Mouse (Mus musculus) liver, embryonic 15.5 days (tissue): ENCODE measurements around the gene Ogdh. TPM values are rescaled to one million over a fixed set of nuclear protein-coding genes. Genes with fewer than 3 reads are reported as not detected.

ENCODE experiments used
- ATAC-seq: fragments of 200-750 bp; cut with Nextera tagmentation; 2 replicates; pipeline ENCODE4 v1.8.0; 2017; ENCODE audit warnings: moderate number of reproducible peaks, mild to moderate bottlenecking, moderate library complexity; ENCODE audit not compliant: insufficient read depth
- H3K27ac ChIP-seq: fragments of 300-500 bp; sonication (generic); replicated peaks from 2 replicates; pipeline ENCODE4 v1.5.1; 2015; ENCODE audit warnings: mild to moderate bottlenecking, inconsistent platforms
- H3K27me3 ChIP-seq: fragments of 300-500 bp; sonication (generic); 2 replicates; pipeline ENCODE4 v1.6.1; 2015; ENCODE audit warnings: mild to moderate bottlenecking, inconsistent platforms
- H3K36me3 ChIP-seq: fragments of 300-500 bp; sonication (generic); replicated peaks from 2 replicates; pipeline ENCODE4 v1.6.1; 2015; ENCODE audit warnings: moderate library complexity, mild to moderate bottlenecking, inconsistent platforms
- H3K4me1 ChIP-seq: fragments of 300-500 bp; sonication (generic); replicated peaks from 2 replicates; pipeline ENCODE4 v1.6.1; 2015; ENCODE audit warnings: inconsistent platforms
- H3K4me2 ChIP-seq: fragments of 300-500 bp; sonication (generic); 2 replicates; pipeline ENCODE4 v1.6.1; 2015; ENCODE audit warnings: moderate library complexity, mild to moderate bottlenecking, inconsistent platforms
- H3K4me3 ChIP-seq: fragments of 300-500 bp; sonication (generic); replicated peaks from 2 replicates; pipeline ENCODE4 v1.5.1; 2015; ENCODE audit warnings: mild to moderate bottlenecking, inconsistent platforms
- H3K9ac ChIP-seq: fragments of 300-500 bp; sonication (generic); 2 replicates; pipeline ENCODE4 v1.6.1; 2015; ENCODE audit warnings: moderate library complexity, mild to moderate bottlenecking, inconsistent platforms
- H3K9me3 ChIP-seq: fragments of 300-500 bp; sonication (generic); replicated peaks from 2 replicates; pipeline ENCODE4 v1.6.1; 2016; ENCODE audit warnings: inconsistent platforms
- WGBS: fragments of 180-500 bp; shearing (Covaris S2); methylation state at CpG from one replicate; pipeline ENCODE4 v1.1.7; 2015; ENCODE audit warnings: mixed read lengths; ENCODE audit not compliant: insufficient replicate concordance; 5-methylcytosine and 5-hydroxymethylcytosine counted together
- polyA plus RNA-seq: library from polyadenylated mRNA; unstranded; fragments of >200 nt; fragmentation: Nextera tagmentation; extraction: Ambion mirVana; gene quantifications from 2 replicates; pipeline ENCODE4 v1.2.1, GENCODE M21; 2015

Gene Ogdh
- polyA plus RNA-seq, 1 experiment from 2014 or later, result 89.7 TPM

DNA sequence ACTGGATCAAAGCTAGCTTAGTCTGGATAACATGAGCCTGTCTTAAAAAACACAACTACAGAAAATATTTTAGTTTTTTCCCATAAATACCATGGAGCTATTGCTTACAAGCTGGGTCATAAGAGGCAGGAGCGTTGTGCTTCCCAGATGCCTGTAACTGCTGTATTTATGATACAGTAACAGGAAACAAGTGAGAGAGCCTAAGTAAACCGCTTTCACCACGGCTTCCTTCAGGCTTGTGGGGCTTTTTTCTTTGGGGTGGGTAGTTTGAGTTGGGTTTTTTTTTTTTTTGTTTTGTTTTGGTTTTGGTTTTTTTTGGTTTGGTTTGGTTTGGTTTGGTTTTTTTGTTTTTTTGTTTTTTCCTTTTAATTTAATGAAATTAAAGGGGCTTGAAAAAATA is 41.2 kb downstream of the Ogdh start:
- H3K9ac ChIP-seq, result no peak overlapping the region
- 27% methylated on average over 3 of the region's 3 CpGs for WGBS
- H3K4me3 ChIP-seq, result no peak overlapping the region
- no peak overlapping the region for H3K4me2 ChIP-seq
- no peaks in the 10 kb centered on the region for H3K9me3 ChIP-seq
- H3K36me3 ChIP-seq, result peaks cover 79% of the 10 kb centered on the region
- no peak for ATAC-seq
- H3K27me3 ChIP-seq, result no peaks in the 10 kb centered on the region
- H3K4me1 ChIP-seq, result peaks cover 5% of the 10 kb centered on the region; the same call in 1 of the 2 replicates
- H3K27ac ChIP-seq, result no peak overlapping the region

DNA sequence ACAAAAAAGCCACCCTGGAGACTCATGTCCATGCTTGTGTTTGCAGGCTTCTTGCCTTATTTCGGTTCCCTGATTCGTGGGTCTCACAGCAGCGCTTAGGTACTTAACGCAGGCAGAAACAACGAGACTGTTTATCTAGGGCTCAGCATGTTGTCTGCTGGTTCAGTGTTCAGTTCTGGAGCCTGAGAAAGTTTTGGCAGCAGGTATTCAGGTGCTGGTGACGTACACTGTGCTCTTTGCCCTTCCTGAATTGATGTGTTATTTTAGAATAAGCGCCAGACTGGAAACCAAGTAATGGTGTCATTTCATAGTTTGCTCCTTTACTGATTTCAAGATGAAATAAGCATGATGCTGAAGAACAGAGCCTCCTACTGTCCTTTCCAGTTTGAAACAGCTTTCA is 42.0 kb downstream of the Ogdh start:
- 84% methylated on average over 7 of the region's 7 CpGs for WGBS
- ATAC-seq, result no peak

DNA sequence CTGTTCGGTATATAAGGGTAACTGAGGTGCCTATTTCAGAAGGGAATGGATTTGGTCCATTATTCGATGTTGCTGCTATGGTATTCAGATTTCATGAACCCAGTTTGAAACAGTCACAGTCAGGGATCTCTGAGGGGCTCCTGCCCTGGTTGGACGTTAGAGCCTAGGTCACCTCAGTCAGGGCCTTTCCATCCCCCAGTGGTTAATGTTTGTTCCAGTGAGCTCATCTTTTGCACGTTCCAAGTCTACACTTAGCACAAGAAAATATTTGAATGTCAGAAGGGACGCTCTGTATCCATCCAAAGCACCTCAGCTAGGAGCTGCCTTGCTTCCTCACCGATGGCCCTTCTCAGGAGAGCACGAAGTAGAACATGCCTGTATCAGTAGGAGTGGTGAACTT is 43.9 kb downstream of the Ogdh start:
- H3K4me1 ChIP-seq, result peaks cover 5% of the 10 kb centered on the region; the same call in 1 of the 2 replicates
- peaks cover 87% of the 10 kb centered on the region for H3K36me3 ChIP-seq
- no peak for ATAC-seq
- no peak overlapping the region for H3K9ac ChIP-seq
- no peaks in the 10 kb centered on the region for H3K27me3 ChIP-seq
- no peak overlapping the region for H3K27ac ChIP-seq
- no peaks in the 10 kb centered on the region for H3K9me3 ChIP-seq
- no peak overlapping the region for H3K4me2 ChIP-seq
- WGBS, result 84% methylated on average over 7 of the region's 7 CpGs
- H3K4me3 ChIP-seq, result no peak overlapping the region

More for the DNA sequence above, 42.0 kb downstream of the Ogdh start:
- H3K4me1 ChIP-seq, result peaks cover 5% of the 10 kb centered on the region; the same call in 1 of the 2 replicates
- peaks cover 83% of the 10 kb centered on the region for H3K36me3 ChIP-seq
- no peaks in the 10 kb centered on the region for H3K9me3 ChIP-seq
- no peak overlapping the region for H3K4me2 ChIP-seq
- no peak overlapping the region for H3K27ac ChIP-seq
- no peak overlapping the region for H3K4me3 ChIP-seq
- H3K27me3 ChIP-seq, result no peaks in the 10 kb centered on the region
- H3K9ac ChIP-seq, result no peak overlapping the region

DNA sequence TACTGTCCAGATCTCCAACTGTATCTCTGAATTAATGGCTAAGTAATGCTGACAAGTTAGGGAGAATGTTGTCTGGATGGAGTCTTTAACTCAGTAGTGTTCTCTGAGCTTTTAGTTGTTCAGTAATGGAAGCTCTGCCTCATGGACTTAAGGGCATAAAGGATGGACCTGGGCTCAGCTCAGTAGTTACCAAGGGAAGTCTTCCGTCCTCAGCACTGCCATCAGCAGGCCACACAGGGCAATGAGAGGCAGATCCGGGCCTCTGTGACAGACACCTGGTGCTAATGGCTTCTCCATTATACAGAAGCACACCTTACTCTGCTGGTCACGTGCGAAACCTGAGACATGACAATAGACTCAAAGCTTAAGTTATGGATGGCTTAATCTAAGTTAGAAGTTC is 45.3 kb downstream of the Ogdh start:
- H3K27ac ChIP-seq, result no peak overlapping the region
- H3K36me3 ChIP-seq, result peaks cover 90% of the 10 kb centered on the region
- no peak overlapping the region for H3K4me3 ChIP-seq
- H3K4me1 ChIP-seq, result peaks cover 5% of the 10 kb centered on the region; the same call in 1 of the 2 replicates
- no peak overlapping the region for H3K9ac ChIP-seq
- H3K4me2 ChIP-seq, result no peak overlapping the region
- WGBS, result 83% methylated on average over 4 of the region's 4 CpGs
- H3K27me3 ChIP-seq, result no peaks in the 10 kb centered on the region
- no peak for ATAC-seq
- no peaks in the 10 kb centered on the region for H3K9me3 ChIP-seq

DNA sequence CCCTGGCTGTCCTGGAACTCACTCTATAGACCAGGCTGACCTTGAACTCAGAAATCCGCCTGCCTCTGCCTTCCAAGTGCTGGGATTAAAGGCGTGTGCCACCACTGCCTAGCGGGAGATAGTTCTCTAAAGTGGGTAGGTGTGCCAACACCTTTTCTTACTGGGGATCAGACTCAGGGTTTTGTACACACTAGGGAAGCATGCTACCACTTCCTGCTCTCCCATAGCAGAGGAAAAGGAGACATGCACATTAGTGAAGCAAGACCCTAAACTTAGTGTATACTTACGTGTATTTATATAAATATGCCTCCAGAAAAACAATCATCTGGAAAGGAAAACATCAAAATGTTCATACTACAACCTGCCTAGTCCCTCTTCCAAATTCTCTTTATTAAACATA is 54.5 kb downstream of the Ogdh start:
- ATAC-seq, result no peak
- H3K27ac ChIP-seq, result no peak overlapping the region
- no peak overlapping the region for H3K4me2 ChIP-seq
- H3K27me3 ChIP-seq, result no peaks in the 10 kb centered on the region
- no peak overlapping the region for H3K4me3 ChIP-seq
- H3K36me3 ChIP-seq, result peaks cover 97% of the 10 kb centered on the region
- 87% methylated on average over 4 of the region's 4 CpGs for WGBS
- no peak overlapping the region for H3K9ac ChIP-seq
- H3K9me3 ChIP-seq, result no peaks in the 10 kb centered on the region
- no peaks in the 10 kb centered on the region for H3K4me1 ChIP-seq

DNA sequence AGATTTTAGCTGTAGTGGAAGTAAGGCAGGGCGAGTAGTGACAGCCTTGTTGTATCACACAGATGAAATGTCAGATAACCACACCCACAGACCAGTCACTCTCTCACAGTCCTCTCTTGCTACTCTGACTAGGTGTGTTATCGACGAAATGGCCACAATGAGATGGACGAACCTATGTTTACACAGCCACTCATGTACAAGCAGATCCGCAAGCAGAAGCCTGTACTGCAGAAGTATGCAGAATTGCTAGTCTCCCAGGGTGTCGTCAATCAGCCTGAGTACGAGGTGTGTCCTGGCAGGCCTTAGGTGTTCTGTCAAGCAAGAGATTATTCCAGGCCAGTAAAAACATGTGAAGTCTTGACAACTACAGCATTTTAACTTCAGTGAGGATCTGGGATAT is 55.5 kb downstream of the Ogdh start:
- 85% methylated on average over 7 of the region's 7 CpGs for WGBS
- no peak overlapping the region for H3K4me3 ChIP-seq
- no peak overlapping the region for H3K9ac ChIP-seq
- no peaks in the 10 kb centered on the region for H3K9me3 ChIP-seq
- no peak for ATAC-seq
- peaks cover 96% of the 10 kb centered on the region for H3K36me3 ChIP-seq
- no peak overlapping the region for H3K4me2 ChIP-seq
- H3K27me3 ChIP-seq, result no peaks in the 10 kb centered on the region
- H3K4me1 ChIP-seq, result no peaks in the 10 kb centered on the region
- no peak overlapping the region for H3K27ac ChIP-seq

DNA sequence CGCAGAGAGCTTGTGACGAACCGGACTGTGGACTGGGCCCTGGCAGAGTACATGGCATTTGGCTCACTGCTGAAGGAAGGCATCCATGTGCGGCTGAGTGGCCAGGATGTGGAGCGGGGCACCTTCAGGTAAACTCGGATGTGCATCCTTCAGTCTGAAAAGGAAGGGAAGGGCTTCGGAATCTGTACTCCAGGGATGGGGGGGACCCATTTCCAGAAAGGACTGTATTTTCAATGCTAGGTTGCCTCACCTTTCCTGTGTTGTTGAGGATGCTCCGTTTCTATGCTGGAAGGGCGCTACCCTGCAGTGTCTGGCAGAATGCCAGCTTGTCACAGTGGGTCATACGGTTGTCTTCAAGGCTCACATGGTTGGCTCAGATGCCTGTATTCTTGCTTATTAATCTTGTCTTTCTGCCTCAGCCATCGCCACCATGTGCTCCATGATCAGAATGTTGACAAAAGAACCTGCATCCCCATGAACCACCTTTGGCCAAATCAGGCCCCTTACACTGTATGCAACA is 57.3 kb downstream of the Ogdh start:
- 89% methylated on average over 11 of the region's 11 CpGs for WGBS
- no peaks in the 10 kb centered on the region for H3K4me1 ChIP-seq
- H3K9me3 ChIP-seq, result no peaks in the 10 kb centered on the region
- ATAC-seq, result no peak
- no peak overlapping the region for H3K9ac ChIP-seq
- H3K4me2 ChIP-seq, result no peak overlapping the region
- no peaks in the 10 kb centered on the region for H3K27me3 ChIP-seq
- H3K27ac ChIP-seq, result no peak overlapping the region
- H3K4me3 ChIP-seq, result no peak overlapping the region
- peaks cover 99% of the 10 kb centered on the region for H3K36me3 ChIP-seq

DNA sequence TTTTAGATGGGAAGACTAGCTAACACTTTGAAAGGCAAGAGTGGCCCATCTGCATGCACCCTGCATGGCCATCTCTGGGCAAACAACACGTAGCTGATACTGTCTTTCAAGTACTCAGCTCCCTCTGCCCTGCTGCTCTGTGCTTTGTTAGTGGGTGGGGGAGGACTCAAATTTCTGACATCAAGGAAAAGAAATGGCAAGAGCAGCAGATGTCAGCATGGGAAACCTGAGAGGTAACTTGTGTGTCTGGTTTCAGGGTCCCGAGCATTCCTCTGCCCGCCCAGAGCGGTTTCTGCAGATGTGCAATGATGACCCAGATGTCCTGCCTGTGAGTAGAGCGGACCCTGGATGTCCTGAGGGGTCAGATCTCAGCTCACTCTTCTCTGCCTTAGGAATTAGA is 58.2 kb downstream of the Ogdh start:
- no peak overlapping the region for H3K9ac ChIP-seq
- H3K27me3 ChIP-seq, result no peaks in the 10 kb centered on the region
- no peak for ATAC-seq
- peaks cover 99% of the 10 kb centered on the region for H3K36me3 ChIP-seq
- no peaks in the 10 kb centered on the region for H3K9me3 ChIP-seq
- no peak overlapping the region for H3K27ac ChIP-seq
- no peak overlapping the region for H3K4me3 ChIP-seq
- no peak overlapping the region for H3K4me2 ChIP-seq
- H3K4me1 ChIP-seq, result no peaks in the 10 kb centered on the region
- 91% methylated on average over 5 of the region's 5 CpGs for WGBS

DNA sequence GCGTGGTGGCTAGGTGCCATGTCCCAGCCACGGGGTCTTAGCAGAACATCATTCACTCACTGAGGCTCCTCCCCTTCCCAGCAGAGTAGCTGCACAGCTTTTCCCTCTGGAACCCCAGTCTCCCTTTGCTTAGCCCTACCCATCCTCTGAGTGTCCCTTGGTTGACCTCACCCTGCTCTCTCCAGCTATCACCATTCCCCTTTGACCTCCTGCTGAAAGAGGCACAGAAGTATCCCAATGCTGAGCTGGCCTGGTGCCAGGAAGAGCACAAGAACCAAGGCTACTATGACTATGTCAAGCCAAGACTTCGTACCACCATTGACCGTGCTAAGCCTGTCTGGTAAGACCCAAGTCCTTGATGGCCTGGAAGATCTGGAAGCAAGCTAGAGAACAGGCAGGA is 63.7 kb downstream of the Ogdh start:
- WGBS, result 86% methylated on average over 4 of the region's 4 CpGs
- peaks cover 77% of the 10 kb centered on the region for H3K36me3 ChIP-seq
- peak; percentile 7; the same call in 1 of the 2 replicates for ATAC-seq

DNA sequence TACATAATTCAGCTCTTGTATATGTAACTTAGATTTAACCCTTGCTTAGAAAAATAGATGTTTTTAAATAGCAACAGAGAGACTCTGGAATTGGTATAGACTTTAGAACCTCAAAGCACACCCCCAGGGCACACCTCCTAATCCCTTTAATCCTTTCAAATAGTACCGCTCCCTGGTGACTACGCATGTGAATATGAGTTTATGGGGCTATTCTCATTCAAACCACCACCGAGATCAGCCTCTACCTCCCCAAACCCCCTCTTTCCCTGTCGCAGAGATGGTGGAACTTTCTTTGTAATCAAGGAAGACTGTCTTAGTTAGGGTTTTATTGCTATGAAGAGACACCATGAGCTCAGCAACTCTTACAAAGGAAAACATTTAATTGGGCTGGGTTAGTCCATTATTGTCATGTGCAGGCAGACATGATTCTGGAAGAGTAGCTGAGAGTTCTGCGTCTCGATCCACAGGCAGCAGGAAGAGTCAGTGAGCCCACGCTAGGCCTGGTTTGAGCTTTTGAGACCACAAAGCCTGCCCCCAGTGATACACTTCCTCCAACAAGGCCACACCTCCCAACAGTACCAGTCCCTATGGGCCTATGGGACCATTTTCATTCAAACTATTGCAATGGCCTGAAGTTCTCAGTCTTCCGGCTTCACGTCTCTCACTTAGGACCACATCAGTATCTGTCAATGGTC is 73.3 kb downstream of the Ogdh start:
- Histone ChIP-seq H3K27me3 (no peaks in the 10 kb centered on the region), H3K9ac (no peak overlapping the region), H3K27ac (no peak overlapping the region), H3K36me3 (no peaks in the 10 kb centered on the region), H3K4me2 (no peak overlapping the region), H3K9me3 (no peaks in the 10 kb centered on the region), H3K4me3 (no peak overlapping the region), H3K4me1 (peaks cover 9% of the 10 kb centered on the region)
- no peak for ATAC-seq
- WGBS, result 82% methylated on average over 9 of the region's 9 CpGs

More for the DNA sequence above, 63.7 kb downstream of the Ogdh start:
- no peak overlapping the region for H3K27ac ChIP-seq
- H3K9me3 ChIP-seq, result no peaks in the 10 kb centered on the region
- no peaks in the 10 kb centered on the region for H3K27me3 ChIP-seq
- H3K9ac ChIP-seq, result no peak overlapping the region
- H3K4me1 ChIP-seq, result no peaks in the 10 kb centered on the region
- no peak overlapping the region for H3K4me2 ChIP-seq
- no peak overlapping the region for H3K4me3 ChIP-seq

DNA sequence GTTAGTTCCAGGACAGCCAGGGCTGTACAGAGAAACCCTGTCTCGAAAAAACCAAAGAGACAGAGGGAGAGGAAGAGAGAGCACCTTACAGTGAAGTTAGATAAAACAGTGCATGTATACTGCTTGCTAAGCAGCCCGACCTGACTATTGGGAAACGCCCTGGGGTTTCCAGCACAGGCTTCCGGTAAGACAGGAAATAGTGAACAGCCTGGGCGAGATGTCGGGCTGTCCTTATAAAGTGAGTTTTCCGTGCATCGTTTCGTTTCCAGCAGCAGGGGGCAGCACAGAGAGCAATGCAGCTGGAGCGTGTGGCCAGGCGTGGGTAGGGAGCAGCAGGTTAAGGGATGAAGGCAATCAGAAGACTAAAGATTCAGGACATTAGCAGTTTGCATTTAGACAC is 74.5 kb downstream of the Ogdh start:
- H3K4me2 ChIP-seq, result peak overlapping the region; percentile 41
- H3K27ac ChIP-seq, result 0 out of 2 replicates have a peak overlapping the region, but pooled peaks have one; percentile 38
- H3K27me3 ChIP-seq, result no peaks in the 10 kb centered on the region
- ATAC-seq, result peak; percentile 81
- no peak overlapping the region for H3K4me3 ChIP-seq
- H3K9me3 ChIP-seq, result no peaks in the 10 kb centered on the region
- H3K9ac ChIP-seq, result no peak overlapping the region
- no peaks in the 10 kb centered on the region for H3K36me3 ChIP-seq
- H3K4me1 ChIP-seq, result peaks cover 9% of the 10 kb centered on the region
- 6% methylated on average over 11 of the region's 11 CpGs for WGBS

DNA sequence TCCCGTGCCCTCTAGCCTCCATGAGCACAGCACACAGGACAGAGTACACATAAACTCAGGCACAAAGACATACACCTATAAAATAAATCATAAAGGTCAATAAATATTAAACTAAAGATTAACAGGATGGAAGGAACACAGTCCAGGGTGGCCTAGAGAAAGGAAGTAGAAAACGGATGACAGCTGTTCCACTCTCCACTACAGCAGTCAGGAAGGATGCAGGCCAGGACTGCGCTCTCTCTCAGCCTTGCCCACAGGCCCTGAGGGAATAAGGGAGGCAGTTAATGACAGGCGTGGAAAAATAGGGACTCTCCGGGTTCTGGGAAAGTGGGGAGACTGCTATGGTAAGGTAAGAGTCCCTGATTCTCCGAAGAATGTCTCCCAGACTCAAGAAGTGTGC is 75.0 kb downstream of the Ogdh start:
- Histone ChIP-seq H3K4me3 (no peak overlapping the region), H3K36me3 (no peaks in the 10 kb centered on the region), H3K27me3 (no peaks in the 10 kb centered on the region), H3K9me3 (no peaks in the 10 kb centered on the region), H3K4me1 (peaks cover 9% of the 10 kb centered on the region), H3K9ac (no peak overlapping the region), H3K4me2 (no peak overlapping the region), H3K27ac (no peak overlapping the region)
- WGBS, result 71% methylated on average over 6 of the region's 6 CpGs
- ATAC-seq, result no peak
